Mouse (Mus musculus) liver, adult (tissue): ENCODE data around the gene Mamstr.

Experiments
- GATA4 ChIP-seq: IDR thresholded peaks from 2 replicates; pipeline ENCODE4 v1.6.1; 2014; ENCODE audit warnings: mild to moderate bottlenecking, low read length; ENCODE audit not compliant: insufficient replicate concordance

Mamstr gene

GRCm38 (mm10) chr7:45667761-45668160 is 28.0 kb downstream of the Mamstr start:
- TF ChIP-seq GATA4: no peak

- no peak for TF ChIP-seq GATA4
Measured at GRCm38 (mm10) chr7:45668921-45669320, 29.1 kb downstream of the Mamstr start.

GRCm38 (mm10) chr7:45677627-45678295 is 38.0 kb downstream of the Mamstr start:
- TF ChIP-seq GATA4: no peak

- no peak for TF ChIP-seq GATA4
Measured at GRCm38 (mm10) chr7:45678513-45678912, 38.7 kb downstream of the Mamstr start.

- no peak for TF ChIP-seq GATA4
Measured at GRCm38 (mm10) chr7:45679966-45680621, 40.3 kb downstream of the Mamstr start.

- TF ChIP-seq GATA4: no peak
Measured at GRCm38 (mm10) chr7:45681046-45681736, 41.4 kb downstream of the Mamstr start.

GRCm38 (mm10) chr7:45682144-45683126 is 42.7 kb downstream of the Mamstr start:
- no peak for TF ChIP-seq GATA4

- no peak for TF ChIP-seq GATA4
Measured at GRCm38 (mm10) chr7:45683396-45684050, 43.7 kb downstream of the Mamstr start, which contains the start of gene Ntn5. Gene Ntn5 (plus strand): TSS chr7:45684022.

GRCm38 (mm10) chr7:45685811-45686210 is 46.0 kb downstream of the Mamstr start:
- TF ChIP-seq GATA4: no peak

- TF ChIP-seq GATA4: no peak
Measured at GRCm38 (mm10) chr7:45686841-45687240, 47.1 kb downstream of the Mamstr start.

GRCm38 (mm10) chr7:45689099-45689498 is 49.3 kb downstream of the Mamstr start:
- TF ChIP-seq GATA4: no peak

GRCm38 (mm10) chr7:45689800-45690199 is 50.0 kb downstream of the Mamstr start:
- no peak for TF ChIP-seq GATA4

GRCm38 (mm10) chr7:45692364-45692763 is 52.6 kb downstream of the Mamstr start:
- TF ChIP-seq GATA4: peak; percentile 78

- TF ChIP-seq GATA4: no peak
Measured at GRCm38 (mm10) chr7:45693921-45694591, 54.3 kb downstream of the Mamstr start, which contains the start of gene Sec1. Gene Sec1 (minus strand): TSS chr7:45694402.
